Mouse (Mus musculus): ENCODE measurements around the gene Sec61b.

The Sec61b gene

DNA sequence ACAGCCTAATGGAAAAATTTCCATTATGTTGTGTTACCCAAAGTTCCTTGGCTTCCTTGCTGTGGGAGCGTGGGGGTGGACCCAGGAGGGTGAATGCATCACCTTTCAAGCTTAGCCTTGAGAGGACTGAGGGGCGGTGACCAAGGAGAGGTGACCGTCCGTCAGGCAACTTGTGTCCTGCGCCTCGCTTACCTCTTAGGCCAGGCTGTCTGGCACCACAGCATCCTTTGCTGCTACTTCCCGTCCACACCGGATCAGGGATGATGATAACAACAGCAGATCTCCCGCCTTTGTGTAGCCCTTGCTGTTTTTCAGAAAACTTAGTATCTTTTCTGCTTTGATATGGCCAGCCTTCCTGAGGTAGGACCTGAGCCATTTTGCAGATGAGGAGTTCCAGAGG lies 6.1 kb downstream of the Sec61b start:
- DNase-seq (ENCODE audit: low spot score) = no peak

DNA sequence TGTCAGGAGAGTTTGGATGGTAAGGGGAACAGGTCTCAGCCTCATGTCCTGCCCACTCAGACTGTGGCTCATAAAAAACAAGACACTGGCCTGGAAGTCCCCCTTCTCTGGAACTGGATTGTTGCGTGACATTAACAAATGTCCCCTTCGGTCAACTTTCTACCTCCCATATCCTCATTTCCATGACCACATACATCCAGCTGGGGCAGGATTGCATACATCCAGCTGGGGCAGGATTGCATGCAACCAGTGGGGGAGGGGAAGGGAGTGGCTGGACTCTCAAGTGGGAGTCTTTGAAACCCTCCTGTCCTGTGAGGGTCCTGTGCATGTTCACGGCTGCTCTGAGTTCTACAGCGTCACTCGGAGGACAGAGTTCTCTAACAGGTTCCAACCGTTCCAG lies 16.8 kb downstream of the Sec61b start:
- DNase-seq (ENCODE audit: low spot score) = no peak

- no peak for DNase-seq (ENCODE audit: low spot score)
Measured at GRCm38 (mm10) chr4:47492311-47493086, 18.0 kb downstream of the Sec61b start.

GRCm38 (mm10) chr4:47493456-47493855 lies 19.0 kb downstream of the Sec61b start:
- DNase-seq (ENCODE audit: low spot score) = no peak

GRCm38 (mm10) chr4:47494137-47494536 lies 19.7 kb downstream of the Sec61b start:
- no peak for DNase-seq (ENCODE audit: low spot score)

DNA sequence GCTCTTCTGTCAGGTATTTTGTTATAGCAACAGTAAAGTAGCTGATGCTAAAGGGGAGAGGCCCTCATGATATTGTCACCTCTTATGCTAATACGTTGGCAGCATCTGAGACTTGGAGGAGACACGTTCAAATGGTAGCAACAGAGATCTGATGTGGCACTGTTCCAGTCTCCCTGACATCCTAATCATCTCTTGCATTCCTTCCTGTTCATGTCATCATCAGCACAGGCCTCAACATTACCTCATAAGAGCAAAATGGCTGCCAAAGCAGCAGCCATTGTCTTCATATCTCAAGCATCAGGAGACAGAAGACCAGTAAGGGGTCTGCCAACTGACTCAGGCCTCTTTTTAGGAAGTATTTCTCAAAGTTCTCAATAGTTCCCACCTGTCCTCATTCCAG lies 20.2 kb downstream of the Sec61b start:
- no peak for DNase-seq (ENCODE audit: low spot score)

- no peak for DNase-seq (ENCODE audit: low spot score)
Measured at GRCm38 (mm10) chr4:47497811-47498385, 23.4 kb downstream of the Sec61b start.

DNA sequence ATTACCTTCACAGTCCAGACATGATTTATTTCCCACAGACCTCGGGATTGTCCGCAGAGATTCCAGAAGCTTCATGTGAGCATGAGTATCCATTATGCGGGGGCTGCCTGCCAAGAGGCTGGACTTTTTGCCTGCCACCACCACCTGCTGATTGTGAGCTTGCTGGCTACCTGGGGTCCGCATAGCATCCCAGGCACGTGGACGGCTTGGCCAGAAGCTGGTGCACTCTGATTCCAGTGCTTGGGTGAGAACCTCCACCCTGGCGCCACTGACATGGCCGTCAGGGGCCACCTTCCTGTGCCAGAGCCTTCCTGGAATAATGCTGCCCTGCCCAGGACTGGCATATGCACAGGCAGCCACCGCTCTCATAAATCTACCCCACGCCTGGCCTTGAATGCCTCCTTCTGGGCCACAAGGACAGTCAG lies 24.7 kb downstream of the Sec61b start:
- DNase-seq (ENCODE audit: low spot score) = no peak

- no peak for DNase-seq (ENCODE audit: low spot score)
Measured at GRCm38 (mm10) chr4:47502546-47502971, 28.1 kb downstream of the Sec61b start.

- no peak for DNase-seq (ENCODE audit: low spot score)
Measured at GRCm38 (mm10) chr4:47503045-47503444, 28.6 kb downstream of the Sec61b start.

DNA sequence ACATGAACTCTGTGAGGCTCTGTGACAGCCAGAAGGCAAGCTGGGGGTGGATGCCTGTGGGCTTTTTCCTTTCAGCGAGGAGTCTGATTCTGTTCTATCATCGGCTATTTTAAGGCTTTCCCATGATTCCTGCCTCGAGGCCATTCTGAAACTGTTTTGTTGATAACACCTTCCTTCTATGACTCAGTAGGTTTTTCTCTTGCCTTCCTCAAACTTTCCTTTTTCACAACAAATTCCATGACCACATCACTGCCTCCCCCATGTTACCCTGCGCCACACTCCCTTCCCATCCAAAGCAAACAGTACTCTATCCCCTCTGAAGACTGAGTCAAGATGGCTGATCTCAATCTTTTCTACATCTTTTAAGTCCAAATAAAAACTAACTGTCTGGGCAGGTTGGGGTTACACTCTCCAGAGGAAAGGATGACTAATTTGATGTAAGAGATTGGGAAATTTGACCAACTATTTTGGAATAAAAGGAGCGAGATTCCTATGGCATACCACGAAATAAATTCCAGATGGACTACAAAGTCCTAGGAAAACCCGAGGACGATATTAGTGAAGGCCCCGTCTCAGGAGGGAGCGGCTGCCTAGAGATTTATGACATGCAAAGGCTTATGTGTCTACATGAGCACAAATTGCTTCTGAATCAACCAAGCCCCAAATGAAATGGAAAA lies 30.5 kb downstream of the Sec61b start:
- no peak for DNase-seq (ENCODE audit: low spot score)

DNA sequence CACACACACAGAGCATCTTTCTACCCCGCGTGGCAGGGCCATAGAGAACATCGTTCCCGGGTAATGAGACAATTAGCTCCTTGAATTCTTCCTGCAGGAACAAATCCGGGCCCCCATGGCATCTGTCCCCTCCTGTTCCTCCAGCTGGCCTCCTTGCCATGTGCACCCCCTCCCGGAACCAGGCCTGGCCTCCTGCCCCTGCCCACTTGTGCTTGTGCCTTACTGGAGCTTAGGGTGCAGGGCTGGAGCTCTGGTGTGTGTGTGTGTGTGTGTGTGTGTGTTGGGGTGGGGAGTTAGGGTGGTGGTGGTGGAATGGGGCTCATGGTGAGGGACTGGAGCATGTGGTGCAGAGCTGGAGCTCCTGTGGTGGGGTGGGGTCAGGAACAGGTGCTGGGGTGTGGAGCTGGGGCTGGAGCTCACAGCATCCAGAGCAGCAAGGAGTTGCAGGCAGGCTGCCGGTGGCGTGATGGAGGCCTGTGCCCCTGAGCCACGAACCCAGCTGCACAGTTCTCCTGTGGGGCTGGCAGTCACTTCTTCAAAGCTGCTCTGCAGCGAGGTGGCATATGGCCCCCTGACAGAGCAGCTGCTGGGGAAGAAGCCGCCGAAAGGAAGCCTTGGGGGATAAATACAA lies 44.2 kb downstream of the Sec61b start:
- DNase-seq (ENCODE audit: low spot score) = no peak

GRCm38 (mm10) chr4:47520076-47520475 lies 45.6 kb downstream of the Sec61b start:
- DNase-seq (ENCODE audit: low spot score) = no peak

GRCm38 (mm10) chr4:47521884-47522605 lies 47.6 kb downstream of the Sec61b start:
- no peak for DNase-seq (ENCODE audit: low spot score)

GRCm38 (mm10) chr4:47529866-47530265 lies 55.4 kb downstream of the Sec61b start:
- DNase-seq (ENCODE audit: low spot score) = no peak
